Mouse (Mus musculus): ENCODE measurements around the gene Rgs6. TPM values are rescaled to one million over a fixed set of nuclear protein-coding genes. Genes with fewer than 3 reads are reported as not detected.

The Rgs6 gene
- 0.44 and 0.82 TPM in 2 replicates for polyA plus RNA-seq (2012; rRNA removed; ENCODE audit: low replicate concordance)

DNA sequence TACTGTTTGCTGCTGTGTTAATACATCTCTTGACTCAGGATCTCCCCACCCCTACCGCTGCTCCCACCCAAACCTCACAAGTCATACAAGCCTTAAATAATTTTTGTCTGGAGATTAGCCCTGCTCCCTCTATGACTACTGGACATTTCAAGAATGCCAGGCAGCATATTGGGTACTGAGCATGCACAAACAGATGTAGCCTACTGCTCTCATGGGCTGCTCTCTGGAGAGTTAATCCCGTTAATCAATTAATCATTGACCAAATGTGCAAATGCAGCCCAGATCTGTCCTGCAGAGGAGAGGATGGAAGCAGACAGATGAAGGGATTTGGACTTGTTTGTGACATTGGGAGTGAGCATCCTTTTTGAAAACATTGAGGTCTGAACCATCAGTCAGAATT, at the start of gene Rgs6:
Gene Rgs6, plus strand, starts transcription at position 276 of the 400 bp plus-strand sequence.

